Mouse (Mus musculus): Measurements from ENCODE around the gene Rasl11b. TPM values are rescaled to one million over a fixed set of nuclear protein-coding genes. Genes with fewer than 3 reads are reported as not detected.

Gene Rasl11b
- polyA plus RNA-seq, 1 experiment from 2014 or later = 86.7 TPM

DNA sequence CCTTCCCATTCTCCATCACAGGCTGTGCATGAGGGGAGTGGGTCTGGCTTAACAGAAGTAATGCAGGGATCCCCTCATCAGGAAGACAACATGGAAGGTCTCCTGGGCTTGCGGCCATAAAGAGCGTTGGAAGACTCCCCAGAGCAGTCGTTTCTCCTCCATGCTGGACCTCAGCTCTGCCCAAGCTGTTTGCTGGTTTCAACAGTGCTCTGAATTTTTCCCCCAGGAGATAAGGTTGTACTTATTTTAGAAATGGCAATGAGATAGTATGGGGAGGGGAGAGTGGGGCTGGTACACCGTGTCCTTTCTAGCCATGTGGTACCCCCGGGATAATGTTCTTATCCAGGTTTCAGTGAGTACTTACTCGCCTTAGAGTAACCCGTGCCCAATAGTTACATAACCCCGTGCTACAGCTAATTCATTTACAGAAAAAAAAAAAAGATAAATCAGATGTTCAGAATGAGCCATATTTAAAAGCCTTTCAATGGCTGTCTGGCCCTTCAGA, 50.6 kb downstream of the Rasl11b start:
- ATAC-seq (no peak), DNase-seq (ENCODE audit: low spot score) (no peak)
- no peaks in the 10 kb centered on the region for H3K27me3 ChIP-seq (replicated peaks; ENCODE audit: insufficient read depth, low read length)
- peaks cover 4% of the 10 kb centered on the region; the same call in 1 of the 2 replicates for H3K4me1 ChIP-seq (ENCODE audit: insufficient read depth, low read depth, low read length)
- no peaks in the 10 kb centered on the region for H3K36me3 ChIP-seq (ENCODE audit: insufficient read depth, low read length)
- H3K27ac ChIP-seq (ENCODE audit: low read length) = no peak overlapping the region
- TF ChIP-seq CTCF (IDR thresholded peaks at IDR 0.05) (no peak), EP300 (IDR thresholded peaks at IDR 0.05) (no peak)
- 79% methylated on average over 8 of the region's 8 CpGs for WGBS
- H3K4me3 ChIP-seq (ENCODE audit: low read depth, low read length) = no peak overlapping the region
- H3K9ac ChIP-seq (replicated peaks; ENCODE audit: low read depth) = no peak overlapping the region
- no peak overlapping the region for H3K4me2 ChIP-seq (replicated peaks; ENCODE audit: low read depth, low read length)
- H3K9me3 ChIP-seq (ENCODE audit: low read length) = no peaks in the 10 kb centered on the region

DNA sequence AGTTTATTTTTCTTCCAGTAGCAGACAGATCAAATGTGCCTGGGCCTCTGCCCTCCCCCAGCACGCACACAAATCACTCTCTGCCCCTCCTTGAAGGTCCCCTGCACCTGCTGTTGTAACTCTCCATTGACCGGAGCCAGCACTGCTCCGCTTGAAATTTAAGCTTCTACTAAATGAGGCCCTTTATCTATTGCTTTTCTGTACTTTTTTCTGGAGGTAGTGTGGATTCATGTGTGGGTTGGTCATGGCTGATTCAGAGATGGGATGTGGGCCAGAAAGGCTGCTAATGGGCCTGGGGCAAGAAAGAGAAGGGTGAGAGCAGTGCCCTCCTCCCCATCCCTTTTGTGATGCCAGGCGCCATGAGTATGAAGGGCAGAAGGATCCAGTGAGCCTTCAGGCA, 51.4 kb downstream of the Rasl11b start:
- DNase-seq (ENCODE audit: low spot score) = no peak
- no peak for ATAC-seq
- Histone ChIP-seq H3K27me3 (replicated peaks; ENCODE audit: insufficient read depth, low read length) (no peaks in the 10 kb centered on the region), H3K4me1 (ENCODE audit: insufficient read depth, low read depth, low read length) (peaks cover 12% of the 10 kb centered on the region; the same call in 1 of the 2 replicates), H3K4me3 (ENCODE audit: low read depth, low read length) (no peak overlapping the region), H3K36me3 (ENCODE audit: insufficient read depth, low read length) (no peaks in the 10 kb centered on the region), H3K9me3 (ENCODE audit: low read length) (no peaks in the 10 kb centered on the region), H3K4me2 (replicated peaks; ENCODE audit: low read depth, low read length) (no peak overlapping the region), H3K9ac (replicated peaks; ENCODE audit: low read depth) (no peak overlapping the region), H3K27ac (ENCODE audit: low read length) (no peak overlapping the region)
- TF ChIP-seq CTCF (IDR thresholded peaks at IDR 0.05) (no peak), EP300 (IDR thresholded peaks at IDR 0.05) (no peak)
- 70% methylated on average over 4 of the region's 4 CpGs for WGBS

DNA sequence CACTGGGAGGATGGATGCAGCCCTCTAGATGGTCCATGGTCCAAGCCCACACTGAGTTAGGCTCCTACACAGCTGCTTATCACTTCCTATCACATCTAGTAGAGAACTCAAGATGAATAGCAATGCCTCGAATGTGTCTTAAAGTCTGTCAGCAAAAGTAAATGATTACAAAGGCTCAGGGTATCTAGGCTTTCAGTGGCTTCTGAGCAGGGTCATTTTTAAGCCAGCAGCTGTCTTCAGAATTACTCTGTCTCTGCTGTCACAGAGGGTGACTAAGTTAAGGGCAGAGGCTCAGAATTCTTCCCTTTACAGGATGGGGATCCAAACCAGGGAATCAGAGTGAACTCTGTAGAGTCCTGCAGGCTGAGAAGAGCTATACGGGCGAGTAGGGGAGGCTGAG, 51.9 kb downstream of the Rasl11b start:
- ATAC-seq (no peak), DNase-seq (ENCODE audit: low spot score) (no peak)
- Histone ChIP-seq H3K9ac (replicated peaks; ENCODE audit: low read depth) (no peak overlapping the region), H3K27ac (ENCODE audit: low read length) (no peak overlapping the region), H3K9me3 (ENCODE audit: low read length) (no peaks in the 10 kb centered on the region), H3K4me1 (ENCODE audit: insufficient read depth, low read depth, low read length) (peaks cover 12% of the 10 kb centered on the region; the same call in 1 of the 2 replicates), H3K27me3 (replicated peaks; ENCODE audit: insufficient read depth, low read length) (no peaks in the 10 kb centered on the region), H3K36me3 (ENCODE audit: insufficient read depth, low read length) (no peaks in the 10 kb centered on the region), H3K4me2 (replicated peaks; ENCODE audit: low read depth, low read length) (no peak overlapping the region), H3K4me3 (ENCODE audit: low read depth, low read length) (no peak overlapping the region)
- 64% methylated on average over 3 of the region's 3 CpGs for WGBS
- TF ChIP-seq CTCF (IDR thresholded peaks at IDR 0.05) (no peak), EP300 (IDR thresholded peaks at IDR 0.05) (no peak)

Other genes with a start within 250 kb of the Rasl11b start
- gene Usp46, start 126.9 kb upstream of the Rasl11b start, polyA plus RNA-seq (2015; fragmentation: Nextera tagmentation; extraction: Ambion mirVana) = 27.3 and 33.8 TPM in 2 replicates